Mouse (Mus musculus) MEL (cell line): ENCODE results near the gene Ficd. TPM values are rescaled to one million over a fixed set of nuclear protein-coding genes. Genes with fewer than 3 reads are reported as not detected.

Source experiments
- DNase-seq: peaks from one replicate; pipeline ENCODE4 v3.0.0; 2011; ENCODE audit warnings: low read depth, low spot score
- H3K27ac ChIP-seq: 2 replicates; pipeline ENCODE4 v1.5.1; 2012; ENCODE audit warnings: low read depth, mild to moderate bottlenecking, control low read depth, low read length, moderate library complexity; ENCODE audit not compliant: control insufficient read depth
- H3K27me3 ChIP-seq, 2 experiments: fragments of 150-350 bp in 1 of 2; sonication (generic) in 1 of 2; 2 replicates each; pipeline ENCODE4 v1.6.1; 2012; ENCODE audit warnings: low read length in 2 of 2, mild to moderate bottlenecking in 2 of 2, improper control_type of control experiment in 1 of 2, moderate library complexity in 1 of 2; ENCODE audit not compliant: insufficient read depth in 2 of 2, control insufficient read depth in 1 of 2
- H3K36me3 ChIP-seq, 2 experiments: 2 replicates each; pipeline ENCODE4 v1.6.1; 2012 to 2014; ENCODE audit warnings: low read length in 2 of 2, improper control_type of control experiment in 1 of 2, inconsistent platforms in 1 of 2, mild to moderate bottlenecking in 1 of 2; ENCODE audit not compliant: insufficient read depth in 2 of 2, control insufficient read depth in 1 of 2
- H3K4me1 ChIP-seq, 2 experiments: fragments of 150-350 bp in 1 of 2; sonication (generic) in 1 of 2; 2 replicates each; pipeline ENCODE4 v1.6.1; 2012; ENCODE audit warnings: low read length in 2 of 2, improper control_type of control experiment in 1 of 2, mild to moderate bottlenecking in 1 of 2; ENCODE audit not compliant: insufficient read depth in 2 of 2, control insufficient read depth in 1 of 2
- H3K4me3 ChIP-seq, 2 experiments: fragments of 150-350 bp in 1 of 2; sonication (generic) in 1 of 2; 2 replicates each; pipeline ENCODE4 v1.5.1; 2012; ENCODE audit warnings: low read depth in 2 of 2, low read length in 2 of 2, mild to moderate bottlenecking in 2 of 2, moderate library complexity in 2 of 2, control low read depth in 1 of 2, improper control_type of control experiment in 1 of 2; ENCODE audit not compliant: control insufficient read depth in 1 of 2, insufficient read depth in 1 of 2
- H3K79me2 ChIP-seq: 2 replicates; pipeline ENCODE4 v1.6.1; 2012; ENCODE audit warnings: mild to moderate bottlenecking, low read length, moderate library complexity; ENCODE audit not compliant: control insufficient read depth, poor library complexity, insufficient read depth
- H3K9ac ChIP-seq: 2 replicates; pipeline ENCODE4 v1.6.1; 2012; ENCODE audit warnings: low read depth, mild to moderate bottlenecking, control low read depth, low read length, moderate library complexity; ENCODE audit not compliant: control insufficient read depth, poor library complexity, severe bottlenecking
- H3K9me3 ChIP-seq: fragments of 150-350 bp; sonication (generic); replicated peaks from 2 replicates; pipeline ENCODE4 v1.6.1; 2012; ENCODE audit warnings: mild to moderate bottlenecking, low read length, improper control_type of control experiment, moderate library complexity; ENCODE audit not compliant: insufficient read depth
- CHD1 ChIP-seq: IDR thresholded peaks from 2 replicates; pipeline ENCODE4 v1.6.1; 2012; ENCODE audit warnings: low read depth, mild to moderate bottlenecking, inconsistent platforms, low read length, improper control_type of control experiment
- CHD2 ChIP-seq: IDR thresholded peaks from 2 replicates; pipeline ENCODE4 v1.6.1; 2011; ENCODE audit warnings: low read length, improper control_type of control experiment
- E2F4 ChIP-seq: IDR thresholded peaks from 2 replicates; pipeline ENCODE4 v1.6.1; 2011; ENCODE audit warnings: low read depth, low read length, improper control_type of control experiment, borderline replicate concordance
- ETS1 ChIP-seq: IDR thresholded peaks from 2 replicates; pipeline ENCODE4 v1.6.1; 2012; ENCODE audit warnings: low read depth, mild to moderate bottlenecking, inconsistent platforms, low read length, improper control_type of control experiment, moderate library complexity
- GABPA ChIP-seq: IDR thresholded peaks from 2 replicates; pipeline ENCODE4 v1.6.1; 2012; ENCODE audit warnings: low read depth, mild to moderate bottlenecking, inconsistent platforms, low read length, improper control_type of control experiment, moderate library complexity
- GATA1 ChIP-seq: IDR thresholded peaks from 2 replicates; pipeline ENCODE4 v1.6.1; 2011; ENCODE audit warnings: low read depth, low read length, improper control_type of control experiment
- HCFC1 ChIP-seq: IDR thresholded peaks from 2 replicates; pipeline ENCODE4 v1.6.1; 2012; ENCODE audit warnings: low read depth, mild to moderate bottlenecking, inconsistent platforms, low read length, improper control_type of control experiment, moderate library complexity
- JUND ChIP-seq: IDR thresholded peaks from 2 replicates; pipeline ENCODE4 v1.6.1; 2011; ENCODE audit warnings: low read depth, mild to moderate bottlenecking, improper control_type of control experiment, low read length
- MXI1 ChIP-seq: IDR thresholded peaks from 2 replicates; pipeline ENCODE4 v1.6.1; 2011; ENCODE audit warnings: mild to moderate bottlenecking, low read depth, low read length, improper control_type of control experiment
- MYC ChIP-seq: IDR thresholded peaks from 2 replicates; pipeline ENCODE4 v1.6.1; 2011; ENCODE audit warnings: low read depth, mild to moderate bottlenecking, low read length, improper control_type of control experiment, moderate library complexity
- POLR2A ChIP-seq, 2 experiments: IDR thresholded peaks; 2 replicates each; pipeline ENCODE4 v1.6.1; 2011 to 2012; ENCODE audit warnings: low read length in 2 of 2, mild to moderate bottlenecking in 2 of 2, control low read depth in 1 of 2, improper control_type of control experiment in 1 of 2, low read depth in 1 of 2, moderate library complexity in 1 of 2; ENCODE audit not compliant: control insufficient read depth in 1 of 2, insufficient read depth in 1 of 2, poor library complexity in 1 of 2
- POLR2AphosphoS5 ChIP-seq: IDR thresholded peaks from 2 replicates; pipeline ENCODE4 v1.6.1; 2012; ENCODE audit warnings: low read depth, borderline replicate concordance, mild to moderate bottlenecking, inconsistent platforms, low read length, moderate library complexity, mixed read lengths
- RCOR1 ChIP-seq: IDR thresholded peaks from 2 replicates; pipeline ENCODE4 v1.6.1; 2012; ENCODE audit warnings: low read depth, mild to moderate bottlenecking, inconsistent platforms, low read length, improper control_type of control experiment
- SIN3A ChIP-seq: IDR thresholded peaks from 2 replicates; pipeline ENCODE4 v1.6.1; 2012; ENCODE audit warnings: low read length, improper control_type of control experiment, inconsistent platforms
- TAL1 ChIP-seq: IDR thresholded peaks from 2 replicates; pipeline ENCODE4 v1.6.1; 2012; ENCODE audit warnings: mild to moderate bottlenecking, inconsistent platforms, low read length, moderate library complexity, mixed read lengths
- TBP ChIP-seq: IDR thresholded peaks from 2 replicates; pipeline ENCODE4 v1.8.0; 2011; ENCODE audit warnings: low read depth, low read length, improper control_type of control experiment
- TCF12 ChIP-seq: IDR thresholded peaks from 2 replicates; pipeline ENCODE4 v1.6.1; 2014; ENCODE audit warnings: low read depth, mild to moderate bottlenecking, inconsistent platforms, low read length, improper control_type of control experiment, moderate library complexity
- UBTF ChIP-seq: IDR thresholded peaks from 2 replicates; pipeline ENCODE4 v1.6.1; 2012; ENCODE audit warnings: low read depth, mild to moderate bottlenecking, inconsistent platforms, low read length, improper control_type of control experiment, moderate library complexity, borderline replicate concordance; ENCODE audit not compliant: insufficient read depth
- USF1 ChIP-seq: IDR thresholded peaks from 2 replicates; pipeline ENCODE4 v1.6.1; 2014; ENCODE audit warnings: low read depth, mild to moderate bottlenecking, inconsistent platforms, low read length, improper control_type of control experiment, moderate library complexity
- USF2 ChIP-seq, 2 experiments: IDR thresholded peaks; 2 replicates each; pipeline ENCODE4 v1.6.1; 2011 to 2012; ENCODE audit warnings: improper control_type of control experiment in 2 of 2, low read length in 2 of 2, borderline replicate concordance in 1 of 2, inconsistent platforms in 1 of 2, low read depth in 1 of 2, mild to moderate bottlenecking in 1 of 2; ENCODE audit not compliant: insufficient read depth in 1 of 2
- ZC3H11A ChIP-seq: IDR thresholded peaks from 2 replicates; pipeline ENCODE4 v1.6.1; 2012; ENCODE audit warnings: low read depth, mild to moderate bottlenecking, inconsistent platforms, low read length, improper control_type of control experiment
- ZKSCAN1 ChIP-seq: IDR thresholded peaks from 2 replicates; pipeline ENCODE4 v1.6.1; 2012; ENCODE audit warnings: low read depth, mild to moderate bottlenecking, inconsistent platforms, low read length, improper control_type of control experiment, moderate library complexity
- ZNF384 ChIP-seq: IDR thresholded peaks from 2 replicates; pipeline ENCODE4 v1.6.1; 2012; ENCODE audit warnings: low read depth, mild to moderate bottlenecking, inconsistent platforms, low read length, improper control_type of control experiment
- polyA plus RNA-seq, 2 experiments: library from polyadenylated mRNA; stranded (reverse) in 1 of 2; unstranded in 1 of 2; fragments of >175 nt in 1 of 2; fragments of >200 nt in 1 of 2; gene quantifications; 2 replicates each; pipeline versions ENCODE4 v1.2.1 to v1.2.4; 2012; ENCODE audit warnings: low replicate concordance in 2 of 2, low read depth in 1 of 2; ENCODE audit not compliant: insufficient read length in 2 of 2, insufficient read depth in 1 of 2, missing spikeins in 1 of 2
- total RNA-seq: library from RNA; depleted of rRNA; stranded (reverse); fragments of 300-350 nt; gene quantifications from 2 replicates; pipeline ENCODE4 v1.2.3, GENCODE M21; 2012

The Ficd gene
- total and polyA plus RNA-seq, 3 experiments: 2.5 to 2.7 TPM; not detected in 1

DNA sequence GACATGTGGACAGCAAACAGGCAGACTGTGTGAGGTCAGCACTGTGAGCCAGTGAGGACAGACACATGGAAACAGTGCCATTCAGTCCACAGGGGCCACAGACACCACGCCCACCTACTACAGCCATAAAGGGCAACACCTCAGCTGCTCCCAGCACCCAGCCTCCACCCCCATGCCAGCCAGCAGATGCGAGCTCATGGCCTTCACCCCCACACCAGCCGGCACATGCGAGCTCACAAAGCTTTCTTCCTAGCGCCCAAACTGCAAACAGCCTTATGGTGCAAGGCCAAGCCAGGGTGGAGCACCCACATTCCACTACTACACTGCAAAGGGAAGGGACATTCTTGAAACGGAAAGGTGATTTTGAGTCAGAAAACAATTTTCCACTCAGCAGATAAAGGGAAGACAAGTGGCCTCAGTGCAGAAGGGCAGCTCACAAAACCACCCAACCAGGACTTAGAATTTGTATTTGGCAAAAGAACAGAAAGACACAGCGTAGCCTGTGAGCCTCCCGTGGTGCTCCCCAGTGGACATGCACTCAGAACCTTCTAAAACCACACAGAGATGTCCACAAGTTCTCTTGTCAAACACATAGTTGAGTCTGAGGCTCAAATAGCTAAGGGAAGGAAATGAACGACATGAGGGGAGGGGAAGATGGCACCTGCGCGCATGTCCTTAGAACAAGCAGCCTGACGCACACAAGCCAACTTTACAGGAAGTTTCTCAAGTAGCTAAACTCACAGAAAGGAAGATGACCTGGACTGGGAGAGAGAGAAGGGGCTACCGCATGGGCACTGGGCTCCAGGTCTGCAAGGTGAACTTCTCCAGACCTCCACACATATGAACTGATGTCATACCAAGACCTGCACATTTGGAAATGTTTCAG lies 30.3 kb downstream of the Ficd start:
- Histone ChIP-seq H3K9me3 (no peaks in the 10 kb centered on the region), H3K27me3 (no peaks in the 10 kb centered on the region), H3K79me2 (peaks cover 62% of the 10 kb centered on the region), H3K36me3 (peaks cover 6 to 8% of the 10 kb centered on the region in 2 experiments), H3K9ac (no peak overlapping the region), H3K4me3 (no peak overlapping the region), H3K27ac (no peak overlapping the region), H3K4me1 (peaks cover 0 to 6% of the 10 kb centered on the region in 2 experiments; a peak in 1 of 4 replicates)
- TF ChIP-seq ETS1 (no peak), GATA1 (no peak), TBP (no peak), CHD1 (no peak), USF2 (IDR thresholded peaks at IDR 0.05; ENCODE audit: borderline replicate concordance in 1 of 2, insufficient read depth in 1 of 2, low read depth in 1 of 2, low read length in 2 of 2) (no peak), E2F4 (no peak), ZNF384 (no peak), POLR2A (IDR thresholded peaks at IDR 0.05; ENCODE audit: control insufficient read depth in 1 of 2, insufficient read depth in 1 of 2, low read depth in 1 of 2, low read length in 2 of 2, poor library complexity in 1 of 2) (no peak), TCF12 (no peak), CHD2 (no peak), RCOR1 (no peak), MYC (no peak)
- DNase-seq: no peak

DNA sequence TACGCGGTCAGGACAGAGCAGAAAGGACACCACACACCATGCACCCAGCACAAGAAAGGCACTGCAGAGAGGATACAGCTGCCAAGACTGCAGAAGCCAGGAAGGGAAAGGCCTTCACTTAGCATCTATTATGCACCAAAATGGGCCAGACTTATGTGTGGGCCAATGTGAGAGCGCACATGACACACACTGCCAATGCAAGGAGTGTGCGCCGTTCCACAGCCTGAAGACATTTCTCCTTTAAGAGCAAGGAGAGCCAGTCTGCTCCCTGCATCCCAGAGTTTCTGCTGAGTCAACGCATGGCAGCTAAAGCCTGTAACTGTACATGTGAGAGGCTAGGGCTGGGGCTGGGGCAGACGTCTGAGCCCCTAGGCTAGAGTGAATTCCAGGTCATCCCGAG lies 33.2 kb downstream of the Ficd start:
- Histone ChIP-seq H3K9ac (no peak overlapping the region), H3K27ac (no peak overlapping the region), H3K79me2 (peaks cover 74% of the 10 kb centered on the region), H3K36me3 (peaks cover 3 to 8% of the 10 kb centered on the region in 2 experiments; a peak in 3 of 4 replicates), H3K9me3 (no peaks in the 10 kb centered on the region), H3K27me3 (no peaks in the 10 kb centered on the region), H3K4me3 (no peak overlapping the region), H3K4me1 (peaks cover 0 to 6% of the 10 kb centered on the region in 2 experiments; a peak in 2 of 4 replicates)
- DNase-seq: no peak
- TF ChIP-seq POLR2AphosphoS5 (no peak), GABPA (no peak), JUND (no peak), GATA1 (no peak), USF1 (no peak), UBTF (no peak), USF2 (IDR thresholded peaks at IDR 0.05; ENCODE audit: borderline replicate concordance in 1 of 2, insufficient read depth in 1 of 2, low read depth in 1 of 2, low read length in 2 of 2) (no peak), MYC (no peak), TAL1 (no peak), HCFC1 (no peak), TBP (no peak), MXI1 (no peak), SIN3A (no peak), ZKSCAN1 (no peak), ZC3H11A (no peak)
